Mouse (Mus musculus) layer of hippocampus, adult 9-10 months (tissue): ENCODE measurements around the gene Plekha4.

Experiments
- DNase-seq: peaks from one replicate; pipeline ENCODE4 v3.0.0; 2022; ENCODE audit warnings: low spot score

Plekha4 gene

GRCm38 (mm10) chr7:45568601-45569473 lies 42.7 kb downstream of the Plekha4 start:
- no peak for DNase-seq

- DNase-seq = peak; percentile 22
Measured at GRCm38 (mm10) chr7:45570103-45570741, 44.1 kb downstream of the Plekha4 start, which contains the start of gene Bcat2. TSS of gene Bcat2 (plus strand) at chr7:45570153.

DNA sequence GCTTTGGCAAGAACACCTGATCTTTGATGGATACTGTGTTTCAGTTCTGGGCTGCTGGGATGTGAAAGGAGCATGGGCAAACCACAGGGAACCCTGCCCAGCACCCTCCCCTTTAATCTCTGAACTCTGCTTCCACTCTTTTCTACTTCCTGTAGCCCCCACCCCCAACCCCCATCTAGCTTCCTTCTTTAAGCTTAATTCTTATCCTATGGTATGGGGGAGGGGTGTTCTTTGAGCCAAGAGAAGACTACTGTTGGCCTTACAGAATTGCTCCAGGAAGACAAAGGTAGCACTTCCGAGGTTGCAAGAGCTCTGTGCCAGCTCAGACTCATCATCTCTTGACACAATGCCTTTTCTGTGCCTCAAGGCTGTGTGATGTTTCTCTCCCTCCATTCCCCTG lies 45.8 kb downstream of the Plekha4 start:
- no peak for DNase-seq

GRCm38 (mm10) chr7:45573954-45574353 lies 47.8 kb downstream of the Plekha4 start:
- no peak for DNase-seq

DNA sequence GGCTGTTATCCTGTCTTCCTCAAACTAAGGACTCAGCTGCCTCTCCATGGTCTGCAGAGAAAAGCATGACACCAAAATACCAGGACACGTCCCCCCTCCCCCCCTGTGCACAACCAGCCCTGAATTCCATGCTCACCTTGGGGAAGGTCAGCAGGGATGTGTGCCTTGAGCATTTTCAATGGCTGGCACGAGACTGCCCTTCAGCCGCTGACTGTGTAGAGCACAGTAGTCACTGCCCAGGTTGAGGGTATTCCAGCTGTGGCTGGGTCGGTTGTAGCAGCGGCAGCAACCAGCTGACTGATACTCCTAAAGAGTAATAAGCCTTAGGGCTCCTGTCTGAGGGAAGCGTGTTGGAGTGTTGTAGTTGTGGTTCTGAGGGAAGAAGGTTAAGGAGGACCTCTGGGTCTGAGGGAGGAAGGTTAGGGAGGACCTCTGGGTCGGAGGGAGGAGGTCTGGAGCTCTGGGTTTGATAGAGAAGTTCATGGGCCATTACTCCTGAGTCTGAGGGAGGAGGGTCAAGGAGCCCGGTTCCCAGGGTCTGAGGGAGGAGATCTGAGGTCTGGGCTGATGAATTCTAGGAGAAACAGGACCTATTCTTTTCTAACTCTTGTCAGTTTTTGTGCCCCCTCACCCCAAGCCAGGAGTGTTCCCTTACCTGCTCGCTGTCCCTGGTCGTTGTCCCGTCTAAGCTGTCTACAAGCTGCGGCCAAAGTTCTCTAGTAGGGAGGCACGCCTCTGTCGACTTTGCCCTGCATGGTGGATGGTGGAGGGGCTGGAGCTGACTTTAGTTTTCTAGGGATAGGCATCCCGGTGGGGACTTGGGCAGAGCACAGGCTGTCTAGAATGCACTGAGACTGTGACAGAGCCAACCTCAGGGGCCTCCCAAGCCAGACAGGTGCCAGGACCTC lies 48.6 kb downstream of the Plekha4 start:
- no peak for DNase-seq

- DNase-seq = no peak
Measured at GRCm38 (mm10) chr7:45585923-45586322, 59.8 kb downstream of the Plekha4 start.

- no peak for DNase-seq
Measured at GRCm38 (mm10) chr7:45587631-45588592, 61.8 kb downstream of the Plekha4 start.

DNA sequence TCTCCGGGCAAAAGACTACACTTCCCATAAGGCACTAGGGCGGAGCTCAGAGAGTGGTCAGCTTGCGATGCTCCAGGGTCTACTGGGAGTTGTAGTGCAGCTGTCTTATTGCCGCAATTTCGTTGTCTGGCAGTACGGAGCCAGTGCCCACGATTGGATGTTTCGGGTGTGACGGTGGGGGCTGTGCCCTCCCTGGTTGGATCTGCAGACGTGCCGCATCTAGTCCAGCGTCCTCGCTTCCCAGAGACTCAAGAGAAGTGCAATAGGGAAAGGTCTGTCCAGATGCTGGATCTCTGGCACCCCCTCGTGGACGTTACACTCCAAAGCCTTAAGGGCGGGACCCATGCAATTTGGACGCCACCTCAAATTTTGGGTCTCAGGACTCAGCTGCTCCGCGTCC lies 63.0 kb downstream of the Plekha4 start:
- peak; percentile 93 for DNase-seq

- no peak for DNase-seq
Measured at GRCm38 (mm10) chr7:45589898-45590297, 63.8 kb downstream of the Plekha4 start.

DNA sequence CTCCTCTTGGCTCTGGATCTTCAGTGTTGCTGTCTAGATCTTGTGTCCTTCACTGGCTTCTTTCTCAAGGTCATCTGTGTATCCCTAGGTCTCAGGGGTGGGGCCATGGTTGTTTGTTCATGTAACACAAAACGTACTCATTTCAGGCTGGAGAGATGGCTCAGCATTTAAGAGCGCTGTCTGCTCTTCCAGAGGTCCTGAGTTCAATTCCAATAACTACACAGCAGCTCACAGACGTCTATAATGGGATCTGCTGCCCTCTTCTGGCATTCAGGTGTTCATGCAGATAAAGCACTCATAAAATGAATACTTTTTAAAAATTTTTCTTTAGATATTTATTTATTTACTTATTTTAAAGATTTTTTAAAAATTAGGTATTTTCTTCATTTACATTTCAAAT lies 64.7 kb downstream of the Plekha4 start:
- DNase-seq = no peak

- no peak for DNase-seq
Measured at GRCm38 (mm10) chr7:45591880-45592279, 65.8 kb downstream of the Plekha4 start.

DNA sequence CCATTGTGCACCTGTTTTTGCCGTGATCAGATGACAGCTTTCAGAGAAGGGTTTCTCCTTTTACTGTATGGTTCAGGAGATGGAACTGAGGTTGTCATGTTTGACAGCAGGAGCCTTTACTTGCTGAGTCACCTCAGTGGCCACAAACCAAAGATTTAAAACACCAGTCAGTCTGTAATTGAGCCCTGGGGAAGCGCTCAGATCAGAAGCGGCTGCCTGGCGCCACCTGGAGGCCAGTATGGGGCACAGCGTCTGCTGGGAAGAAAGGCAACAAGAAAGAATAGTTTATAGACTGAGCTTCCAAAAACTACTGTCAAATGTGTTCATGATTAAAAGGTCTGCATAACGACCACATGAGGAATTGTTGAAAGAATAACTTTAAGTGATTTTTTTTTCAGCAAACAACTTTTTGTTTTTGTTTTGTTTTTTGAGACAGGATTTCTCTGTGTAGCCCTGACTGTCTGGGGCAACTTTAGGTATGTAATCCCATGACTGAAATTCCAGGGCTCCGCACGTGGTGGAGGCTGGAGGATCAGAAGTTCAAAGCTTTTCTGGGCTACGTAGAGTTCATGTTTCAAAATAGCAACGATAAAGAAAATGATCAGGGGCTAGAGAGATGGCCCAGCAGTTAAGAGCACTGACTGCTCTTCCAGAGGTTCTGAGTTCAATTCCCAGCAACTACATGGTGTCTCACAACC lies 67.1 kb downstream of the Plekha4 start:
- peak; percentile 41 for DNase-seq

DNA sequence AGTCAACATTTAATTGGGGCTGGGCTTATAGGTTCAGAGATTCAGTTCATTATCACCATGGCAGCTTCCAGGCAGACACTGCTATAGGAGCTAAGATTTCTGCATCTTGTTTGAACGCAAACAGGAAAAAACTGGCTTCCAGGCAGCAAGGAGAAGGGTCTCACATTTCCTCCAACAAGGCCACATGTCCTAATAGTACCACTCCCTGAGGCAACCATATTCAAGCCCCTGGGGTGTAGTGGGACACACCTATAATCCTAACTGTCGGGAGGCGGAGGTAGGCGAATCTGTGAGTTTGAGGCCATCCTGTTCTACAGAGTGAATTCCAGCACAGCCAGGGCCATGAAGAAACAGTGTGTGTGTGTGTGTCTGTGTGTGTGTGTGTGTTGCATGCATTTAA lies 69.0 kb downstream of the Plekha4 start:
- DNase-seq = no peak

GRCm38 (mm10) chr7:45596107-45596506 lies 70.0 kb downstream of the Plekha4 start:
- DNase-seq = no peak

DNA sequence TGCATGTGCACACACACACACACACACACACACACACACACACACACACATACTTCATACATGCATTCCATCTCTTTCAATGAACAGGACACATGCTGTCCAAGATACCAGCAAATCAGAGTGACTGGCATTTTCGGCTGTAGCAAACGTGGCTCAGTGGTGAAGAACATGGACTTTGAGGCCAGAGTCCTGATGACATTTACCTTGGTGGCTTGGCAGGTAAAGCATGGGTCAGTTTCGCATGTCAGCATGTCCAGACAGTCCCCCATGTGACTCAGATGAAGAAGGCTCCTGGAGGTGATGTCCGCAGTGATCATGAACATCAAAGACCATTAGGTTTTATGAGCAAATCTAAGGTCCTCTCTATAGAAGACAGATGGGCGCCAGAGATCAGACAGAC lies 70.9 kb downstream of the Plekha4 start:
- DNase-seq = no peak

DNA sequence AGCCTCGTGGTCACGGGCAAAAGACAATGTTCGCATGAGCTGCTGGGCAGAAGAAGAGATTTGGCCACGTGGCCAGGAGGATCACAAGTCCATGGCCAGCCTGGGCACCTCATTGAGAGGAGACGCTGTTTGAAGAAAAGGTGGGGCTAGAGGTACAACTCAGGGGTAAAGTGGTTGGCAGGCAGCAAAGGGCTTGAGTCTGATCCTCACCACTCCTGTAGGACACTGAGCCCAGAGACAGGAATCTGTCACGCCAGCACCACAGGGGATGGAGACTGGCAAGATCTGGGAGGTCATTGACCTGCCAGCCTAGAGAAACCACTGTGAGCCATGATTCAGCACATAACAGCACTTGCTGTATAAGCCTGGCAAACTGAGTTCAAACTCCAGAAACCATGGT lies 71.4 kb downstream of the Plekha4 start:
- no peak for DNase-seq

- no peak for DNase-seq
Measured at GRCm38 (mm10) chr7:45598960-45599879, 73.1 kb downstream of the Plekha4 start.
